Mouse (Mus musculus): ENCODE data around the gene Dnajc22. TPM values are rescaled to one million over a fixed set of nuclear protein-coding genes. Genes with fewer than 3 reads are reported as not detected.
A peak's percentile ranks its signal among the peaks of the same experiment; 100 is the strongest.
"Not testable (repeated sequence)": the region's sequence is repeated elsewhere in the genome, so short reads cannot be mapped to it uniquely, and the experiment has no call there.

The Dnajc22 gene
- polyA plus RNA-seq, 1 experiment = 0.78 TPM

- Histone ChIP-seq H3K4me2 (ENCODE audit: low read depth) (peak within 1 kb of the TSS; percentile 95), H3K79me2 (ENCODE audit: control insufficient read depth, insufficient read depth) (peaks cover 13% of the 10 kb centered on the region), H3ac (ENCODE audit: control insufficient read depth, insufficient read length) (peak within 1 kb of the TSS; percentile 16), H3K36me3 (ENCODE audit: control insufficient read depth, insufficient read depth) (peaks cover 7% of the 10 kb centered on the region), H3K4me3 (peak within 1 kb of the TSS; percentile 72), H3K27me3 (ENCODE audit: control insufficient read depth, insufficient read depth, insufficient read length) (peaks cover 6% of the 10 kb centered on the region)
- TF ChIP-seq POLR2AphosphoS2 (IDR thresholded peaks at IDR 0.05; ENCODE audit: insufficient read length, low read depth) (no peak), MYOG (IDR thresholded peaks at IDR 0.05; ENCODE audit: control insufficient read depth in 1 of 3, insufficient read depth in 1 of 3, insufficient read length in 2 of 3, low read depth in 2 of 3) (no peak), E2F4 (IDR thresholded peaks at IDR 0.05; ENCODE audit: insufficient read depth) (no peak), TCF12 (IDR thresholded peaks at IDR 0.05; ENCODE audit: insufficient read depth, poor library complexity, severe bottlenecking) (no peak), REST (IDR thresholded peaks at IDR 0.05; ENCODE audit: insufficient read depth, insufficient read length) (no peak), TCF3 (IDR thresholded peaks at IDR 0.05; ENCODE audit: insufficient read length, low read depth) (no peak), CEBPB (IDR thresholded peaks at IDR 0.05; ENCODE audit: insufficient read depth, poor library complexity, severe bottlenecking) (no peak), MYOD1 (IDR thresholded peaks at IDR 0.05; ENCODE audit: control insufficient read depth in 1 of 3, insufficient read length in 2 of 3, low read depth in 2 of 3) (no peak), POLR2A (IDR thresholded peaks at IDR 0.05; ENCODE audit: insufficient read length, low read depth) (no peak), SRF (IDR thresholded peaks at IDR 0.05; ENCODE audit: control insufficient read depth, insufficient read length, low read depth) (no peak), USF1 (IDR thresholded peaks at IDR 0.05; ENCODE audit: low read depth) (no peak), MAX (IDR thresholded peaks at IDR 0.05; ENCODE audit: low read depth) (no peak)
Observed at GRCm38 (mm10) chr15:99074019-99074599, 18.9 kb upstream of the Dnajc22 start, which contains the start of gene Troap. Gene Troap (plus strand): TSS chr15:99074575.

GRCm38 (mm10) chr15:99074600-99075333 is 18.2 kb upstream of the Dnajc22 start:
- Histone ChIP-seq H3K27me3 (ENCODE audit: control insufficient read depth, insufficient read depth, insufficient read length) (no peaks in the 10 kb centered on the region), H3K4me3 (peak overlapping the region; percentile 72), H3ac (ENCODE audit: control insufficient read depth, insufficient read length) (peak overlapping the region; percentile 16), H3K36me3 (ENCODE audit: control insufficient read depth, insufficient read depth) (peaks cover 7% of the 10 kb centered on the region), H3K4me2 (ENCODE audit: low read depth) (peak overlapping the region; percentile 95), H3K79me2 (ENCODE audit: control insufficient read depth, insufficient read depth) (peaks cover 13% of the 10 kb centered on the region)
- peak; percentile 26 for TF ChIP-seq MAX (IDR thresholded peaks at IDR 0.05; ENCODE audit: low read depth)
- TF ChIP-seq POLR2AphosphoS2 (IDR thresholded peaks at IDR 0.05; ENCODE audit: insufficient read length, low read depth) = peak; percentile 94
- TF ChIP-seq E2F4 (IDR thresholded peaks at IDR 0.05; ENCODE audit: insufficient read depth) = peak; percentile 99
- peak; percentile 91 for TF ChIP-seq POLR2A (IDR thresholded peaks at IDR 0.05; ENCODE audit: insufficient read length, low read depth)
- peak in 1 of 3 experiments; percentile 1 for TF ChIP-seq MYOD1 (IDR thresholded peaks at IDR 0.05; ENCODE audit: control insufficient read depth in 1 of 3, insufficient read length in 2 of 3, low read depth in 2 of 3)
- TF ChIP-seq TCF12 (IDR thresholded peaks at IDR 0.05; ENCODE audit: insufficient read depth, poor library complexity, severe bottlenecking) = no peak

- H3K27me3 ChIP-seq (ENCODE audit: control insufficient read depth, insufficient read depth, insufficient read length); H3ac ChIP-seq (ENCODE audit: control insufficient read depth, insufficient read length): not testable (repeated sequence)
- H3K36me3 ChIP-seq (ENCODE audit: control insufficient read depth, insufficient read depth) = peaks cover 12% of the 10 kb centered on the region
Observed at GRCm38 (mm10) chr15:99076011-99076410, 17.0 kb upstream of the Dnajc22 start.

GRCm38 (mm10) chr15:99078181-99078910 is 14.6 kb upstream of the Dnajc22 start:
- no peak overlapping the region for H3K4me3 ChIP-seq
- H3K27me3 ChIP-seq (ENCODE audit: control insufficient read depth, insufficient read depth, insufficient read length) = no peaks in the 10 kb centered on the region
- H3K4me2 ChIP-seq (ENCODE audit: low read depth) = no peak overlapping the region
- peaks cover 22% of the 10 kb centered on the region for H3K36me3 ChIP-seq (ENCODE audit: control insufficient read depth, insufficient read depth)
- no peak overlapping the region for H3ac ChIP-seq (ENCODE audit: control insufficient read depth, insufficient read length)
- peaks cover 13% of the 10 kb centered on the region for H3K79me2 ChIP-seq (ENCODE audit: control insufficient read depth, insufficient read depth)
- TF ChIP-seq POLR2A (IDR thresholded peaks at IDR 0.05; ENCODE audit: insufficient read length, low read depth) (peak; percentile 42), MYOD1 (IDR thresholded peaks at IDR 0.05; ENCODE audit: control insufficient read depth in 1 of 3, insufficient read length in 2 of 3, low read depth in 2 of 3) (no peak), MAX (IDR thresholded peaks at IDR 0.05; ENCODE audit: low read depth) (no peak), TCF12 (IDR thresholded peaks at IDR 0.05; ENCODE audit: insufficient read depth, poor library complexity, severe bottlenecking) (no peak), POLR2AphosphoS2 (IDR thresholded peaks at IDR 0.05; ENCODE audit: insufficient read length, low read depth) (peak; percentile 19), USF1 (IDR thresholded peaks at IDR 0.05; ENCODE audit: low read depth) (no peak), E2F4 (IDR thresholded peaks at IDR 0.05; ENCODE audit: insufficient read depth) (no peak)

More at GRCm38 (mm10) chr15:99076011-99076410, 17.0 kb upstream of the Dnajc22 start:
- H3K4me2 ChIP-seq (ENCODE audit: low read depth) = peak overlapping the region; percentile 92
- peak overlapping the region; percentile 72 for H3K4me3 ChIP-seq
- peaks cover 13% of the 10 kb centered on the region for H3K79me2 ChIP-seq (ENCODE audit: control insufficient read depth, insufficient read depth)

GRCm38 (mm10) chr15:99079804-99080203 is 13.2 kb upstream of the Dnajc22 start:
- H3K4me3 ChIP-seq = no peak overlapping the region
- TF ChIP-seq REST (IDR thresholded peaks at IDR 0.05; ENCODE audit: insufficient read depth, insufficient read length) (no peak), MYOD1 (IDR thresholded peaks at IDR 0.05; ENCODE audit: control insufficient read depth in 1 of 3, insufficient read length in 2 of 3, low read depth in 2 of 3) (no peak), TCF3 (IDR thresholded peaks at IDR 0.05; ENCODE audit: insufficient read length, low read depth) (no peak), MAX (IDR thresholded peaks at IDR 0.05; ENCODE audit: low read depth) (no peak), MYOG (IDR thresholded peaks at IDR 0.05; ENCODE audit: control insufficient read depth in 1 of 3, insufficient read depth in 1 of 3, insufficient read length in 2 of 3, low read depth in 2 of 3) (no peak), SRF (IDR thresholded peaks at IDR 0.05; ENCODE audit: control insufficient read depth, insufficient read length, low read depth) (no peak), CEBPB (IDR thresholded peaks at IDR 0.05; ENCODE audit: insufficient read depth, poor library complexity, severe bottlenecking) (no peak), USF1 (IDR thresholded peaks at IDR 0.05; ENCODE audit: low read depth) (no peak), POLR2AphosphoS2 (IDR thresholded peaks at IDR 0.05; ENCODE audit: insufficient read length, low read depth) (no peak), POLR2A (IDR thresholded peaks at IDR 0.05; ENCODE audit: insufficient read length, low read depth) (no peak)
- H3K4me2 ChIP-seq (ENCODE audit: low read depth) = no peak overlapping the region
- H3ac ChIP-seq (ENCODE audit: control insufficient read depth, insufficient read length) = no peak overlapping the region
- peaks cover 22% of the 10 kb centered on the region for H3K36me3 ChIP-seq (ENCODE audit: control insufficient read depth, insufficient read depth)
- H3K79me2 ChIP-seq (ENCODE audit: control insufficient read depth, insufficient read depth) = peaks cover 13% of the 10 kb centered on the region
- no peaks in the 10 kb centered on the region for H3K27me3 ChIP-seq (ENCODE audit: control insufficient read depth, insufficient read depth, insufficient read length)
